Mouse (Mus musculus) Muller cell, postnatal 12 days (primary cell): Measurements from ENCODE around the gene Gtf2h3.
"Not testable (repeated sequence)": the region's sequence is repeated elsewhere in the genome, so short reads cannot be mapped to it uniquely, and the experiment has no call there.

Experiments
- DNase-seq: peaks from one replicate; pipeline ENCODE4 v3.0.0-alpha.2; 2015; ENCODE audit errors: inconsistent ontology term

Gene Gtf2h3

DNA sequence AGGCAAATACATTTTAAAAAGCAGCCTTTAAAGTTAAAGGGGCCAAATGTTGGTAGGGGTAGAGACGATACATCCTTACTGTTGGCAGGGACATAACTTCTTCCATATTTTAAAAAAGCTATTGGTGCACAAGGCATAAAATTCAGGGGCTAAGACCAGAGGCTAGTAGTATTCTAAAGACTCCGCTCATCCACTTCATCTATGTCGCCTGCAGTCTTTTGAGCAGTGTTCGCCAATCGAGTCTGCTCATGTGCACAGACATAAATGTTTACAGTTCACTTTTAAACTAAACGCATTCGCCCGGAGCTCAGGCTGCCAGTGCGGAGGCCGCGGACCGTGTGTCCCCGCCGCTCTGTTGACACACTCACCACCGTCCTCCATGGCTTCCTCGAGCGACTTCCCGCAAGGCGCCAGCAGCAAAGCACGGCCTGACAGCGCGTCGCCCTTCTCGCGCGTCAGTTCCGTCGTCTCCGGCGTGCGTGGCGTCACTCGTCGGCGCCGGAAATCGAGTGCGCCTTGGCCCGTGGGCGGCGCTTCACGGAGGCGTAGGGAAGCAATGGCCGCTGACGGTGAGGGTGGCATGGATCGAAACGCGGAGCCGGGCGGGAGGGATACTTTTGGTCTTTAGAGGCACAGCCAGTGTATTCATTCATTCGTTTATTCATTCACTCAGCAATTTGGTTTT, at the start of gene Gtf2h3, which contains the start of gene Eif2b1:
TSS of gene Gtf2h3 (plus strand) at position 508 of the 685 bp plus-strand sequence.
TSS of gene Eif2b1 (minus strand) at position 499 of the 685 bp plus-strand sequence.
- peak; percentile 90 for DNase-seq

DNA sequence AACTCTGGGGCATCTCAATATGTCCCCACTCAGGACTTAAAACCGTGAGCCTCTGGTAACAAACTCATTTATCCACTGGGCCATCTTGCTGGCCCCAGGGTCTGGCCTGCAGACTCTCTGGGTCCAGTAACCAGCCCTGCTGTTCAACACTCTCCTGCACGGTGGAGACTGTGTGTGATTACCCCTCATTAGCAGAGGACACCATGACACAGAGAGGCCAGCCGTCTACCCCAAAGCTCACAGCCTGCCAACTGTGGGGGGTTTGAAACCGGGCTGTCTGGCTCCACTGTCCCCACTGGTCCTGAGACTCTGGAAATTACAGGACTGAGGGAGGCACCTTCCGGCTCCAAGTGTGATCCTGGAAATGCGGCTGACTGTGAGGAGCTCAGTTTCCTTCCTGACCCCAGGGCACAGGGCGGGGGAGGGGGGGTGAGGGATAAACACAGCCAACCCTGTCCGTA, 49.7 kb upstream of the Gtf2h3 start:
- no peak for DNase-seq

DNA sequence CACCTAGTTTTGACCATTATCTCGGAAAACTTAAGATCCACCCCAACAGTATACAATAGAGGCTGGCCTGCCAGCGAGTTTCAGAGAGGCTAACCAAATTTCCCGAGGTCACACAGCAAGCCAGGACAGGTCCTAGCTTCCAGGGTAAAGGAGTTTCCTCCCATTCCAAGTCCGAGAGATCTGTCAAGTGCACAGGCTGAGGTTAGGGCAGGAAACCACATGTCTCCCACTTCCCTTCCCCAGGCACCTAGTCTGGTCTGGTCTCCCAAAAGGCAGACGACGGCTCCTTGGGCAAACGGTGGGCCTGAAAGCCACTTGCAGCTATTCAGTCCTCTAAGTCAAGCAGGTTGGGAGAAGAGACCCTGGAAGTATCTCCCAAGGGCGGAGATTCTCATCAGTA, 49.2 kb upstream of the Gtf2h3 start:
- no peak for DNase-seq

DNA sequence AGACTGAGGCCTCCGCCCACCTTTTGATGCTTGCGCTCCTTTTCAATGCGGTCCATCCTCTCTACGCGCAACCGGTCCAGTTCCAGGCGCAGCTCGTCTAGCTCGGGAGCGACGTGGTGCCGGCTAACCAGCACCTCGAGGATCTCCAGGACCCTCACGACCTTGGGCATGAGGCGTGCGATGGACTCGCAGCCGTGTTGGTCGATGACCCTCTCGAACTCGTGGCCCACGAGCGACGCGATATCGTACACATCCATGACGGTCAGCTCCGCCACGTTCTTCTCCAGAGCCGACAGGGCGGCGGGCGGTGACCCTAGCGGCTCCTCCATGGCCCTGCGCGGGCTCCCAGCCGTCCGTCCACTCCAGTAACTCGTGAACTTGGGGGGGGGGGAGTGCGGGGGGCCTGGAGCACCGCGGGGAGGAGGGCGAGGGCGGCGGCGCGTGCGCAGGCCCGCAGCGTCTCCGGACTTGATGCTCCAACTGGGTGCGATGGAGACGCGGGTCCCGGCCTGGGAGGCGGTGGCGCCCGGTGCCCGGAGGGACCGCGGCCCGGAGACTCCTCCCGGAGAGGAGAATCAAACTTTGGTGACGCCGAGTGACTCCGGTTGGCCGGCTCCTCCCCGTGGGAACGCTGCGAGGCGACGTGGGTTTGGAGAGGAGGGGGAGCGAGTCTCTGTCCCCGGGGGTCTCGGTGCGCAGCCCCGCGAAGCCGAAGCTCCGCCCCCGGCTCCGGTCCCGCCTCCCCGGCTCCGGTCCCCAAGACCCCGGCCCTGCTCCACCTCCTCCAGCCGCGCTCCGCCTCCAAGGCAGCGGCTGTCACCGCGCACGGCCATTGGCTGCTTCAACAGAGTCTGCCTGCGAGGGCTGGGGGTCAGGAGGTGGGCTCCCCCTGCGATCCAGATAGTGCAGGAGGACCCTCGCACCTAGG, 48.0 kb upstream of the Gtf2h3 start, which contains the start of gene Rilpl1:
TSS of gene Rilpl1 (minus strand) at position 737 of the 928 bp plus-strand sequence.
- DNase-seq: peak; percentile 88

DNA sequence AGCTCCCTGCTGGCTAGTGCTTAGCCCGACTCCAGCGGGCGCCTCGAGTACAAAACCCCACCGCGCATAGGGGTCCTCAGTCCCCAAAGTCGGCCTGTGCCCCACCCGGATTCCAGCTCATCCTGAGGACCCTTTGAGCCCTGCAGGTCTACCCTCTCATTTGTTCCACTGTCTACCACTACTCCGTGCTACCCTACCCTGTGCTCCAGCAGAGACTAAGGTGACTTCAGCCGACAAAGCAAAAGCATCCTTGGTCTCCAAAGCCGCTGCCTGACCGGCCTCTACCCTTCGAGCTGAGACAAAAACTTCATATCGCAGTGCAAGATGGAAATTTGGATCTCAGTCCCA, 47.4 kb upstream of the Gtf2h3 start:
- no peak for DNase-seq

DNA sequence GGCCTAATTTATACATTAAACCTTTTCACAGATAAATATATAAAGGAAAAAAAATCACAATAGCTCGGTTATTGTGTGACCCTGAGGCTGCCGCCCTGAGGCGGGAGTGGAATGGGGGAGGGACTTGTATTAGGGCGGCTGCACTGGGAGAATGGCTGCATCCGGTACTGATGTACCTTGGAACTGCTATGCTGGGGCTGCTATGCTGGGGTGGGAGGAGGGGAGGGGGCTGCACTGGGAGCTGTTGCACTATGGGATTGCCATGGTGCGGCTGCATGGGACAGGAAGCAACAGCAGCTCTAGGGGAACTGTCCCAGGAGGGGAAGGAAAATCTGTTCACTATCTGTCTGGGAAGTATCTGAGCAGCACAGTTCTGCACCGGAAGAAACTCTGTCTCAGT, 46.5 kb upstream of the Gtf2h3 start:
- no peak for DNase-seq

DNA sequence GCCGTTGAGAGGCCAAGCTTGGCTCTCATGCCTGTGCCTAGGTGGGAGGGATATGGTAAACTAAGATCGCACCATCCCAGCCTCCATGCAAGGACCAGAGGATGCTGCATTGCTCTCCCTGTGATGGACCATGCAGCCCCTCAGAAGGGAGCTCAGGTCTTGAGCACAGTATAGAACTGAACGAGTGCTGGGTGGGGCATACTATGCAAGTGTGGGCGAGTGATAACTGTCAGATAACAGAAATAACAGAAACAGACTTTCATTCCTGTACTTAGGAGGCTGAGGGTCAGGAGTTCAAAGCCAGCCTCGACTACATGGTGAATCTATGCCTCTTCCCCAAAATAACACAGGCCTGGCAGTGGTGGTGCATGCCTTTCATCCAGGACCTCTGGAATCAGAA, 43.9 kb upstream of the Gtf2h3 start:
- no peak for DNase-seq

DNA sequence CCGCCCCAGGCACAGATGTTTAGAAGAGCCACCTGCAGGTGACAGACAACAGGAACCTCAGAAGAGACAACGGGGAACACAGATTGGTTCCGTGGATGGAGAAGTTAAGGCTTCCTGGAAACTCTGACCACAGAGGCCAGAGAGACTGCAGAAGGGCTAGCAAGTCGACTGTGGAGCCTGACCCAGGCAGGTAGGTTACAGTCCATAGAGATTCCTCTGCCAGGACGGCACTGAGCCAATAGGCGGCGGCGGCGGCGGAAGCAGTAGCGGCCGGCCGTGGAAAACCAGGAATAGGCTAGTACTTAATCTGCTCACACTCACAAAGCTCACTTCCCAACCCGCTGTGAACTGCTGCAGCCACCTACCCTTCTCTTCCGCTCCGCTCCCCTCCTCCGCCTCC, 42.2 kb upstream of the Gtf2h3 start:
- peak; percentile 37 for DNase-seq

DNA sequence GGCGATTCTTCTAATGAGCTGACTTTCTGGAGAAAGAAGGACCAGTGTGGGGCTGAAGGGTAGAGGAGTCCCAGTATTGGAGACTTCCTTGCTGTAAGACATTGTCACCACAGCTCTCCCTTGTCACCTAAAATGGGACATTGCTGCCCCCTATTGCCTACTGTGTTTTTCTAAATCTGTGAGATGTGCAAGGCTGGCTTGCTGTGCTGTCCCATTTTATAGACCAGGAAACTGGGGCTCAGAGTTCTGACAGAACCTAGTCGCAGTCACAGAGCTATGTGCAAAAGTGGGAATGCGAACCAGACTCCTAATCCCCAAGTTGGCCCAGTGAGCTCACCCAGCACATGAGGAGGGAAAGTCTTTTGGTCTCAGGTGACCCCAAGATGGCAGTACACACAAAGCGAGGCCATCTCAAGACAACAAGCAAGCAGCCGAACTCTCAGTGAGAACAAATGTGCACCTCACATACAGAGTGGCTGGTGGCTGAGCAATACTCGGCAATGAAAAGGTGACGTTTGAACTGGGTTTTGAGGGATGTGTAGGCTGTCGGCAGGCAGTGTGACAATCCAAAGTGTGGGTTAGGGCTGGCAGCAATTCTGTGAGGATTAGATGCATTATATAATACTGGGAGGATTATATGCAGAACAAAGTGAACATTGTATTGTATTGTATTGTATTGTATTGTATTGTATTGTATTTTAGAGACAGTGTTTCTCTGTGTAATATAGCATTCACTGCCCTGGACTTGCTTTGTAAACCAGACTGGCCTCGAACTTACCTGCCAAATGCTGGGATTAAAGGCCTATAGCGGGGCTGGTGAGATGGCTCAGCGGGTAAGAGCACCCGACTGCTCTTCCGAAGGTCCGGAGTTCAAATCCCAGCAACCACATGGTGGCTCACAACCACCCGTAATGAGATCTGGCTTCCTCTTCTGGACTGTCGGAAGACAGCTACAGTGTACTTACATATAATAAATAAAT, 39.8 kb upstream of the Gtf2h3 start:
- DNase-seq: peak; percentile 65

DNA sequence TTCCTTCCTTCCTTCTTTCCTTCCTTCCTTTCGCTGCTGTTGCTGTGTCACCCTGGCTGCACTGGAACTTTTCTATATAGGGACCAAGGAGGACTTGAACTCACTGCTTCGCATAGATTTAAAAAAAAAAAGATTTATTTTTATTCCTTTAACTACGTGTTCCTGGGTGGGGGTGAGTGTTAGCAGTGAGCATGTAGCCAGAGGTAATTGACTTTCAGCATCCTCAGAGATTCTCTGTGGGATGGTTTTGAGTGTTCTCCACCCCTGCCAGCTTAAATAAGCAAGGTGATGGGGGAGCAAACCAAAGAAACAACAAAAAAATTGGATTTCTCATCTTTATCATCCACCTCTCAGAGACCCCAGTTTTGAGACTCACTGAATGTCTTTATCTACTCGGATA, 39.0 kb upstream of the Gtf2h3 start:
- no peak for DNase-seq

DNA sequence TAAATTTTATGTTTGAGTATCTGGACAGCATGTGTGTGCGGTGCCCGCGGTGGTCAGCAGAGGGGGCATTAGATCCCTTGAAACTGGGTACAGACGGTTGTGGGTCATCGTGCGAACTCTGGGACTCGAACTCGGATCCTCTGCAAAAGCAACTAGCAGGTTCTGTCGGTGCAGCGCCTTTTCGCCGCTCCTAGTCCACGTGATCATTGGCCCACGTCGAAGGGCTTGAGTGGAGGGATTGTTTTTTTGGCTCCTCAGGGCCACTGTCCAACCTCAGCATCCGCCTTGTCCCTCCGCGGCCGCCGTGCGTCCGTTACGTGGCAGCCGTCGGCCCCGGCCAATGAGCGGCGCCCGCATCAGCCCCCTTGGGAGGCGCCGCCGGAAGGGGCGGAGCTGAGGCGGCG, 38.6 kb upstream of the Gtf2h3 start, which contains the start of gene Tmed2:
TSS of gene Tmed2 (plus strand) at position 313 of the 404 bp plus-strand sequence.
- peak; percentile 98 for DNase-seq

DNA sequence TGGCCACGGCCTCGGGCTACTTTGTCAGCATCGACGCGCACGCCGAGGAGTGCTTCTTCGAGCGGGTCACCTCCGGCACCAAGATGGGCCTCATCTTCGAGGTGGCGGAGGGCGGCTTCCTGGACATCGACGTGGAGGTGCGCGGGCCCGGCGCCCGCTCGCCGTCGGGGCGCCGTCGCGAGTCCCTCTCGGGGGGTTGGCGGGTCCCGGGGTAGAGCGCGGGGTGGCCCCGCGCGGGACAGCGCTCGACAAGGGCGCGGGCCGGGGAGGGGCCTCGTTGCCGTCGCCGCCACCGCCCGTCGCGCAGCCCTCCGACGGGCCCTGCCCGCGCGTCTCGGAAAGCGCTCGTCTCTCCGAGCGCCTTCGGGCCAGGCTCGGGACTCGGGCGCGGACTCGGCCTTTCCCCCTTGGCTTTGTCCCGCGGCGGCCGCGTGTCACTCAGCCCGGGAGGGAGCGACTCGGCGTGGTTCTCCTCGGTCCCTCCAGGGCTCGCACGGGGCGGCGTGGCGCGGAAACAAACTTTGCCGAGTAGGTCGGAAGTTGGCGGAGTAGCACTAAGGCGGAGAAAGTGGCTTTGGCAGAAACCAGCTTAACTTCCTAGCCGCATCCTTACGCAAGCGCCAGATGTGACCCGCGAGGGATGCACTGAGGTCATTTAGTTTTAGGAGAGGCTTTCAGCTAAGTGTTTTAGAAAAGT, 37.9 kb upstream of the Gtf2h3 start:
- peak; percentile 79 for DNase-seq

DNA sequence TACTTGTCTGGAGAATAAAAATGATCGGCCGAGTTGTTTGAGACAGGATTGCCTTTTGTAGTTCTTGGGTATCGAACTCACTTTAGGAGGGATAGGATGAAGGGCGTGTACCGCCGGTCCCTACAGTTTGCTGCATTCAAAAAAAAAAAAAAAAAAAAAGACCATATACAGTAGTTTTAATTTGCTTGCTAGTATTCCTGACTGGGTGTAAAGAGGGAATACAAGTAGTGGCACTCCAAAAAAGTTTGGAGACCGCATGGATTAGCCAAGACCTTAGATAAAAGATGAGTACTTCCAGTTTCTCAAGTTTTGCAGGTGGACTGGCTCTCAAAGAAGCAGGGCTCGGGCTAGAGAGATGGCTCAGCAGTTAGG, 37.4 kb upstream of the Gtf2h3 start:
- no peak for DNase-seq

DNA sequence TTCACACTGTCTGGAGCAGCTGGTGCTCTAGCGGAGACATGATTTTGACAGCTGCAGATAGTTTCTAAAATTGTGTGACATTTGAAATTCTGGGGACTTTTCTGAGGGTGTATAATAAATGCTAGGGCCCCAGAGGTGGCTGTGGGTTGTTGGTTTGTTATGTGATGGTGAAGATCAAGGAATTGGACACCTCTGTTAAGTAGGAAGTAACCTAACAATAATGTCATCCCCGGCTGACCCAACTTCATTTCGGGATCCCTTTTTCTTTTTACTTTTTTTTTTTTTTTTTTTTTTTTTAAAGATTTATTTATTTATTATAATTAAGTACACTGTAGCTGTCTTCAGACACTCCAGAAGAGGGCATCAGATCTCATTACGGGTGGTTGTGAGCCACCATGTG, 28.2 kb upstream of the Gtf2h3 start:
- DNase-seq: not testable (repeated sequence)

DNA sequence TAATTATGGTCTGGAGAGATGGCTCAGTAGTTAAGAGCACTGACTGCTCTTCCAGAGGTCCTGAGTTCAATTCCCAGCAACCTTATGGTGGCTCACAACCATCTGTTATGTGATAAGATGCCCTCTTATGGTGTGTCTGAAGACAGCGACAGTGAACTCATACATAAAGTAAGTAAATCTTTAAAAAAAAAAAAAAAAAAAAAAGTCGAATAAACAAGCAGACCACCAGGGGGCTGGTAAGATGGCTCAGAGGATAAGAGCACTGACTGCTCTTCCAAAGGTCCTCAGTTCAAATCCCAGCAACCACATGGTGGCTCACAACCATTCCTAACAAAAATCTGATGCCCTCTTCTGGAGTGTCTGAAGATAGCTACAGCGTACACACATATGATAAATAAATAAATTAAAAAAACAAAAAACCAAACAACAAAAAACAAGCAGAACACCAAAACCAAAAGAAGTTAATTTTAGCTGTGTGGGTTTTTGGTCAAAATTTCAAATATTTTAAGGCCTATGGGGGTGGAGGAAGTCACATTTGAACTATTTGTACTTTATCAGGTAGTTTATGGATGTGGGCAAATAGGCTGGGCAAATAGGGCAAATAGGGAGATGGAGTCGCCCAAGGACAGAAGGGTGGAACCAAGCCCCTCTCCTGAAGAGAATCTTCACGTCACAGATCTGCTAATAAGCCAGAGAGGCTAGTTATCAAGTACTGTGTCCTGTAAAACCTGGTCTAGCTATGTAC, 27.4 kb upstream of the Gtf2h3 start:
- not testable (repeated sequence) for DNase-seq

DNA sequence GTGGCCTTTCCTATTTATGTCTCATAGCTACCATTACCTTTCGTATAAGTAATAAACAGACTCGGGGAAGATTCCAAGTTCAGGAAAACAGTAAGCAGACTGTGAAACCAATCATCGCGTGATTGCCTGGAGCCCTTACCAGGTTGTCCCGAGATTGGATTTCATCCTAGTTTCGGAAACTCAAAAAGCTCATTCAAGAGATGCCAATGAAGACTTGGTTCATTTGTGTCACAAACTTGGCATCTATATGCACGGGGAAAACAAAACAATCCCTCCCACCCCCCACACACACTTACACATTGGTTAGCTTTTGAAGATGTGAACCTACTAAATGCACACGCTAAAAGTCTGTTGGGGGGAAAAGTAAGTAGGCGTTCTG, 26.9 kb upstream of the Gtf2h3 start:
- DNase-seq: peak; percentile 42

DNA sequence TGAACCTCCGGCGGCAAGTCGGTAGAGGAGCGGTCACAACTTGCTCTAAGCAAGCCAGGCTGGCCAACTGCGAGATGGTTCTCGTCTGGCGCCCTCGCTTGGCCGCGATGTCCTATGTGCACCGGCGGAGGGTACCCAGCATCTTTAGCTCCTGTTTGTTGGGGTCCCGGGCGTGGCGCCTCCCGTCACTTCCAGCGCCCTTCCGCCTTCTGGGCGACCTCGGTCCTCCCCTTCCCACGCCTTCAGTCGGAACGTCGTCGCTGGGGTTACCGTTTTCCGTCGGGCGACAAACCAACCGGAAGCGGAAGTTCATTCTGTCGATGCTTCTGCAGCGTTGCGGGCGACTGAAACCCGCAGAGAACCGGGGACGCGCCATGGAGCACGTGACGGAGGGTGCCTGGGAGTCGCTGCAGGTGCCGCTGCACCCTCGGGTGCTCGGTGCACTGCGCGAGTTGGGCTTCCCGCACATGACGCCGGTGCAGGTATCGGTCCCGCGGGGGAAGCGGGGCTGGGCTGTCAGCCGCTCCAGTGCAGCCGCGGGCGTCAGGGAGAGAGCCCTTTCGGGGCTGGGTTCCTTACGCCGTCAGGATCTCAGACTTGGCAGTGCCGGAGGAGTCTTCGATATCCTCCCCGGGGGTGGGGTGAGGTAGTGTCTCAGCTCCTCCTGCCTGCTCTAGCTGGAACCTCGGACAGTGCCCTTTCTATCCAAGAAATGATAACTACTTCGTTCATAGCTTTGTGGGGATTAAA, 26.2 kb upstream of the Gtf2h3 start, which contains the start of gene Ddx55:
TSS of gene Ddx55 (plus strand) at position 307 of the 750 bp plus-strand sequence.
- peak; percentile 93 for DNase-seq

DNA sequence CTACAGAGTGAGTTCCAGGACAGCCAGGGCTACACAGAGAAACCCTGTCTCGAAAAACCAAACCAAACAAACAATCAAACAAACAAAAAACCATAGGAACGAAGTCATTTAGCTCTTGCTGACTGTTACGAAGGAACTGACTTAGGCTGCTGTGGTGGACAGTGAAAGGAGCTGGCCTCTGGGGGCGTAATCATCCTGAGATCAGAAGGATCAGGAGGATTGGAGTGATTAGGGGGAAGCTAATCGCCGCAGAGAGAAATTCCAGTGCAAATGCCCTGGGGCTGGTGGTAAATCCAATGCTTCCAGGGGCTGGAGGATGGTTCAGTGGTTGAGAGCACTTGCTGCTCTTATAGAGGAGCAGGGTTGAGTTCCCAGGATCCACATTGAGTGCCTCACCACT, 25.3 kb upstream of the Gtf2h3 start:
- DNase-seq: no peak

DNA sequence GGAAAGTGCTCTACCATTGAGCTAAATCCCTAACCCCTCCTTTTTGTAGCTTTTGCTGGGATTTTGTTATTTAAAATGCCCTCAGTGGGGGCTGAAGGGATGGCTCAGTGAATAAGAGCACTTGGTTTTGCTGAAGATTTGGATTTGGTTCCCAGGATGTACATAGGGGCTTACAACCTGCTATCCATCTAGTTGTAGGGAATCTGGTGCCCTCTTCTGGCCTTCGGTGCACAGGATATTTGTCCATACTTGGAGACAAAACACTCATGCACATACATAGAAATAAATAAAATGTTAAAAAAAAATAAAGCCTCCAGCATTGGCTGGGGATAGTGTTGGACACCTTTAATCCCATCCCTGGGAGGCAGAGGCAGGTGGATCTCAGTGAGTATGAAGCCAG, 23.8 kb upstream of the Gtf2h3 start:
- no peak for DNase-seq
